Mouse (Mus musculus): ENCODE results near the gene Mcrip2. TPM values are rescaled to one million over a fixed set of nuclear protein-coding genes. Genes with fewer than 3 reads are reported as not detected.

Mcrip2 gene
- total and polyA plus RNA-seq, 2 experiments from 2014 or later: 10.3 to 32.5 TPM

DNA sequence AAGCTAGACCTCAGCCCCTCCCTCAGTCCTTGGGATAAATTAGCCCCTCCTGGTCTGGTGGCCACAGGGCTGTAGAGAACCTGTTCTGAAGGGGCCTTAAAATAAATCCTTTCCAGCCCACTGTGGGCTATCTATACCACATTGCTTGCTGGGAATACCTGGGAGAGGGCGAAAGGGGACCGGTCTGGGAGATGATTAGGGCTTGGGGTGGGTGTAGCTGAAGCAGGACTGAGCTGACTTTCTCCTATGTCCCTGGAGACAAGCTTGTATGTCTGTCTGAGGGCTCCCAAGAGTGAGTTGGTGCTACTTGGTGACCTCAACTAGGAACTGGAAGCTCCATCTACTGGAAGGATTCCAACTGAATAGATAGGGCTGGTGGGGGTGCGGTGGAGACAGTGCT is 8.5 kb upstream of the Mcrip2 start:
- Histone ChIP-seq H3K4me3 (ENCODE audit: low read depth, low read length) (no peak overlapping the region), H3K36me3 (ENCODE audit: insufficient read depth) (peaks cover 11% of the 10 kb centered on the region), H3K27ac (ENCODE audit: low read depth, low read length) (no peak overlapping the region), H3K4me2 (ENCODE audit: low read depth) (no peak overlapping the region), H3K27me3 (ENCODE audit: insufficient read depth, low read length) (no peaks in the 10 kb centered on the region), H3K9ac (no peak overlapping the region), H3K4me1 (ENCODE audit: insufficient read depth) (peaks cover 12% of the 10 kb centered on the region; the same call in 1 of the 2 replicates), H3K9me3 (ENCODE audit: low read length) (no peaks in the 10 kb centered on the region)
- DNase-seq (no peak), ATAC-seq (no peak)
- WGBS: 97% methylated on average over 3 of the region's 3 CpGs
- no peak for TF ChIP-seq CTCF (IDR thresholded peaks at IDR 0.05; ENCODE audit: low read depth)

GRCm38 (mm10) chr17:25876347-25876915 is 7.9 kb upstream of the Mcrip2 start:
- Histone ChIP-seq H3K9ac (peak overlapping the region; percentile 89), H3K9me3 (ENCODE audit: low read length) (no peaks in the 10 kb centered on the region), H3K4me3 (ENCODE audit: low read depth, low read length) (peak overlapping the region; percentile 69), H3K4me1 (ENCODE audit: insufficient read depth) (peaks cover 12% of the 10 kb centered on the region; the same call in 1 of the 2 replicates), H3K4me2 (ENCODE audit: low read depth) (peak overlapping the region; percentile 70), H3K36me3 (ENCODE audit: insufficient read depth) (peaks cover 11% of the 10 kb centered on the region), H3K27ac (ENCODE audit: low read depth, low read length) (peak overlapping the region; percentile 96), H3K27me3 (ENCODE audit: insufficient read depth, low read length) (no peaks in the 10 kb centered on the region)
- TF ChIP-seq CTCF (IDR thresholded peaks at IDR 0.05; ENCODE audit: low read depth): no peak
- DNase-seq (no peak), ATAC-seq (no peak)
- WGBS: 69% methylated on average over 10 of the region's 10 CpGs

DNA sequence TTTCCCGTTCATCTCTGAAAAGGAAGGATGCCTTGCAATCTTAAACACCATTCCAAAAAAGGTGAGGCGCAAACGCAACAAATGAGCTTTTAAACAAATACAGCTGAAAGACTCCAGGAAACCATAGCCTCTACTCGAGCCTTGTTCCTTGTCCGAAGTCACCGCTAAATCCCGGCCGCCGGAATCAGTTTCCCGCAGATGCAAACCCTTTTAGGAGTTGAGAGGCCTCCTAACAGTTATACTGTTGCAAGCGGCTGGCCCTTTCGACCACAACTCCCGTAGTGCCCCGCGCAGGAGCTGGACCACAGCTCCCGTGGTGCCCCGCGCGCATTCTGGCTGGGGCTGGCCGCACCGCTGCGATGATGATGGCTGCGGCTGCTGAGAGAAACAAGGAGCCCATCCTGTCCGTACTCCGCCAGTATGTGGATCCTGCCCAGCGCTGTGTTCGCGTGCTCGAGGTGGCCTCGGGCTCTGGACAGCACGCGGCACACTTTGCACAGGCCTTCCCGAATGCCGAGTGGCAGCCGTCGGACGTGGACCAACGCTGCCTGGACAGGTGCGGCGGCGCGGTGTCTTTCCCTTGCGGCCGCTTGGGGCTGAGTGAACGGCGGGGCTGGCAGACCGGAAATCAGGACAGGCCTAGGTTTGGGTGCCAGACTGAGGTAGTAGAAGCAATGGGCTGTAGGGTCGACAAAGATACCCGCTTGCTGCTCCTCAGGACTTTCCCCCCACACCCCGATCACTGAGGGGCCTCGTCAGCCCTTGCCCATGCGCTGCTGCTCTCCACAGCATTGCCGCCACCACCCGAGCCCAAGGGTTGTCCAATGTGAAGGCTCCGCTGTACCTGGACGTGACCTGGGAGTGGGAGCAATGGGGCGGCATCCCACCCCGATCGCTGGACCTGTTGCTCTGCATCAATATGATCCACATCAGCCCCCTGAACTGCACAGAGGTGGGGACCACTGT is 6.9 kb upstream of the Mcrip2 start:
- DNase-seq: peak; percentile 93
- Histone ChIP-seq H3K9ac (peak overlapping the region; percentile 89), H3K27ac (ENCODE audit: low read depth, low read length) (peak overlapping the region; percentile 96), H3K36me3 (ENCODE audit: insufficient read depth) (peaks cover 11% of the 10 kb centered on the region; the same call in 1 of the 2 replicates), H3K9me3 (ENCODE audit: low read length) (no peaks in the 10 kb centered on the region), H3K4me3 (ENCODE audit: low read depth, low read length) (peak overlapping the region; percentile 69), H3K4me2 (ENCODE audit: low read depth) (peak overlapping the region; percentile 70), H3K4me1 (ENCODE audit: insufficient read depth) (peaks cover 12% of the 10 kb centered on the region; the same call in 1 of the 2 replicates), H3K27me3 (ENCODE audit: insufficient read depth, low read length) (no peaks in the 10 kb centered on the region)
- WGBS: 1% methylated on average over 59 of the region's 59 CpGs
- TF ChIP-seq CTCF (IDR thresholded peaks at IDR 0.05; ENCODE audit: low read depth): peak; percentile 55
- ATAC-seq: peak; percentile 95

GRCm38 (mm10) chr17:25874721-25875170 is 6.2 kb upstream of the Mcrip2 start, which contains the start of gene Mettl26:
Mettl26 (plus strand) TSS chr17:25875074.
- DNase-seq (peak; percentile 99), ATAC-seq (peak; percentile 86)
- peak; percentile 49 for TF ChIP-seq CTCF (IDR thresholded peaks at IDR 0.05; ENCODE audit: low read depth)
- Histone ChIP-seq H3K27ac (ENCODE audit: low read depth, low read length) (peak within 1 kb of the TSS; percentile 96), H3K27me3 (ENCODE audit: insufficient read depth, low read length) (no peaks in the 10 kb centered on the region), H3K4me2 (ENCODE audit: low read depth) (peak within 1 kb of the TSS; percentile 70), H3K4me1 (ENCODE audit: insufficient read depth) (peaks cover 12% of the 10 kb centered on the region; the same call in 1 of the 2 replicates), H3K36me3 (ENCODE audit: insufficient read depth) (peaks cover 11% of the 10 kb centered on the region; the same call in 1 of the 2 replicates), H3K9ac (peak within 1 kb of the TSS; percentile 89), H3K9me3 (ENCODE audit: low read length) (no peaks in the 10 kb centered on the region), H3K4me3 (ENCODE audit: low read depth, low read length) (peak within 1 kb of the TSS; percentile 69)
- under 1% methylated on average over 25 of the region's 25 CpGs for WGBS

GRCm38 (mm10) chr17:25874148-25874720 is 5.7 kb upstream of the Mcrip2 start:
- Histone ChIP-seq H3K27ac (ENCODE audit: low read depth, low read length) (peak overlapping the region; percentile 96), H3K9ac (peak overlapping the region; percentile 89), H3K4me1 (ENCODE audit: insufficient read depth) (peaks cover 12% of the 10 kb centered on the region; the same call in 1 of the 2 replicates), H3K27me3 (ENCODE audit: insufficient read depth, low read length) (no peaks in the 10 kb centered on the region), H3K36me3 (ENCODE audit: insufficient read depth) (peaks cover 11% of the 10 kb centered on the region; the same call in 1 of the 2 replicates), H3K9me3 (ENCODE audit: low read length) (no peaks in the 10 kb centered on the region), H3K4me2 (ENCODE audit: low read depth) (peak overlapping the region; percentile 70), H3K4me3 (ENCODE audit: low read depth, low read length) (peak overlapping the region; percentile 69)
- ATAC-seq (no peak), DNase-seq (no peak)
- 4% methylated on average over 14 of the region's 14 CpGs for WGBS
- no peak; the same call in 1 of the 2 replicates for TF ChIP-seq CTCF (IDR thresholded peaks at IDR 0.05; ENCODE audit: low read depth)

- no peak for TF ChIP-seq CTCF (IDR thresholded peaks at IDR 0.05; ENCODE audit: low read depth)
- Histone ChIP-seq H3K4me3 (ENCODE audit: low read depth, low read length) (peak overlapping the region; percentile 69), H3K27me3 (ENCODE audit: insufficient read depth, low read length) (no peaks in the 10 kb centered on the region), H3K27ac (ENCODE audit: low read depth, low read length) (peak overlapping the region; percentile 96; the same call in 1 of the 2 replicates), H3K9me3 (ENCODE audit: low read length) (no peaks in the 10 kb centered on the region), H3K4me1 (ENCODE audit: insufficient read depth) (peaks cover 16% of the 10 kb centered on the region; the same call in 1 of the 2 replicates), H3K4me2 (ENCODE audit: low read depth) (peak overlapping the region; percentile 70), H3K36me3 (ENCODE audit: insufficient read depth) (peaks cover 11% of the 10 kb centered on the region; the same call in 1 of the 2 replicates), H3K9ac (peak overlapping the region; percentile 89; the same call in 1 of the 2 replicates)
- 81% methylated on average over 11 of the region's 11 CpGs for WGBS
- no peak for DNase-seq
- ATAC-seq: no peak
These were observed 5.0 kb upstream of the Mcrip2 start for GRCm38 (mm10) chr17:25873405-25874147.
